Mouse (Mus musculus): ENCODE results near the gene Map2k3.

DNA sequence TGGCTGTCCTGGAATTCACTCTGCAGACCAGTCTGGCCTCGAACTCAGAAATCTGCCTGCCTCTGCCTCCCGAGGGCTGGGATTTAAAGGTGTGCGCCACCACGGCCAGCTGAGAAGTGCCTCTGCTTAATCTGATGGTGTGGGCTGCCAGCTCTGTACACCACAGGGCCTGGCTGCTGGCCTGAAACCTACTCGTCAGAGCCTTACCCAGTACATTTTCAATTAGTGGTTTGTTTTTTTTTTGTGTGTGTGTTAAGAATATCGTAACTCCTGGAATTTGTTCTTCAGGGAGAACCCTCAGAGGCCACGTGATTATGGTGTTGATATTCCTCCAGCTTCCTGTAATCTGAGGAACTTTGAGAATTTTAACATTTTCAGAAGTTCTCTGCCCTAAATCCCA is 29.8 kb upstream of the Map2k3 start:
- no peak for TF ChIP-seq CTCF (IDR thresholded peaks at IDR 0.05)
- no peak for TF ChIP-seq POLR2A (IDR thresholded peaks at IDR 0.05; ENCODE audit: insufficient read depth, low read depth, low read length)
